Mouse (Mus musculus) inflammation-experienced regulatory T-cells (primary cell): Measurements from ENCODE around the gene Eqtn. TPM values are rescaled to one million over a fixed set of nuclear protein-coding genes. Genes with fewer than 3 reads are reported as not detected.

Experiments used
- polyA plus RNA-seq, 2 experiments: library from polyadenylated mRNA; unstranded; fragments of 100-300 nt; shearing (Covaris generic); gene quantifications; one replicate each; pipeline ENCODE4 v1.2.1; 2017

Gene Eqtn
- under 1 TPM in 1 of 2 experiments, not detected in 1; 0.27 TPM for polyA plus RNA-seq

DNA sequence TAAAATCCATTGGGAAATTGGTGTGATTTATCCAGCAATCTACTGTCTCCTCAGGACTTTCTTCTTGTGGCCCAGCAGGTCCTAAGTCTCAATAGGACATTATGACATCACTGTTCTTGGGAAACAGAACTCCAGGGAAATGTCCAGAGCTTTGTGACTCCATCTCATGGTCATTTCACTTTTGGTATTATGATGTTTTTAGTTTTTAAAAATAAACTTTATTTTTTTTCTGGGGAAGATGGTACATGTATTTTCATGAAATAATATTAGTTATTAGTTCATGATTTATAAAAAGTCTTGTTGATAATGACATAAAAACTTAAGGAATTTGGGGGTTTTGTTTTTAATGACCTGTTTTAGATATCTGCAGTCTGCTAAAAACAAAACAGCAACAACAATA is at the start of gene Eqtn:
Eqtn (minus strand) TSS at position 101 of the 400 bp plus-strand sequence.

Other genes with a start within 250 kb of the Eqtn start
- gene Tek, start 189.6 kb downstream of the Eqtn start, polyA plus RNA-seq: under 1 TPM in 1 of 2 experiments, not detected in 1; 0.22 TPM
- 10 to 100 TPM; 44.3 to 52.0 TPM for gene Mysm1, start 50.3 kb upstream of the Eqtn start, polyA plus RNA-seq
- 100 to 1,000 TPM; 139 to 254 TPM for gene Jun, start 123.4 kb upstream of the Eqtn start, polyA plus RNA-seq